12 mouse cellular contexts compared by ENCODE assay signal in genomic region chr1:53838182-53838859, GRCm38 (mm10). TPM values are rescaled to one million over a fixed set of nuclear protein-coding genes. Genes with fewer than 3 reads are reported as not detected.
DNase-seq lines count a peak whose midpoint lies in the region; ATAC-seq and TF ChIP-seq lines count a peak whose summit lies in the region.
"Had no signal": no experiment of that assay in that cellular context is flagged by ENCODE, and none has a peak within 500 bp of the region (broad histone marks: within the 10 kb centered on the region; RNA-seq: fewer than 3 reads in every experiment).

No protein-coding gene starts in this region.

- H3K9me3 ChIP-seq in lung, postnatal 0 days (ENCODE audit: low read length), result no peaks in the 10 kb centered on the region
- H3K9me3 ChIP-seq in hindbrain, embryonic 10.5 days, result no peaks in the 10 kb centered on the region
- H3K9me3 ChIP-seq: heart, embryonic 13.5 days; midbrain, embryonic 15.5 days had no signal

- DNase-seq in lung, postnatal 0 days (ENCODE audit: low spot score), result no peak
- no peak for DNase-seq in lung, postnatal 36 days
- DNase-seq in R1 (ENCODE audit: low read depth, low spot score), result peak; percentile 74
- DNase-seq in hindbrain, embryonic 10.5 days (ENCODE audit: low spot score), result no peak
- DNase-seq in gastrocnemius, adult 2 months, result no peak
- no peak for DNase-seq in left cerebral cortex, postnatal 25 days (ENCODE audit: low spot score in 2 of 2)
- DNase-seq: kidney, adult 11 months; lung, embryonic 14.5 days had no signal

- no peak overlapping the region for H3K9ac ChIP-seq in lung, postnatal 0 days (replicated peaks; ENCODE audit: low read depth)
- H3K9ac ChIP-seq: heart, embryonic 13.5 days; lung, embryonic 14.5 days; midbrain, embryonic 15.5 days had no signal

- H3K4me1 ChIP-seq in lung, postnatal 0 days (ENCODE audit: insufficient read depth, low read depth, low read length), result no peaks in the 10 kb centered on the region
- 0 out of 2 replicates have a peak, but pooled peaks cover 10% of the 10 kb centered on the region for H3K4me1 ChIP-seq in hindbrain, embryonic 10.5 days (replicated peaks)
- H3K4me1 ChIP-seq: heart, embryonic 13.5 days; midbrain, embryonic 15.5 days had no signal

- TF ChIP-seq CTCF in lung, postnatal 0 days (IDR thresholded peaks at IDR 0.05), result no peak
- TF ChIP-seq CTCF in gastrocnemius, adult 2 months (IDR thresholded peaks at IDR 0.05), result no peak

- H3K4me2 ChIP-seq in lung, postnatal 0 days (replicated peaks; ENCODE audit: low read depth, low read length), result no peak overlapping the region
- H3K4me2 ChIP-seq: heart, embryonic 13.5 days; lung, embryonic 14.5 days; midbrain, embryonic 15.5 days had no signal

- H3K27me3 ChIP-seq in lung, postnatal 0 days (replicated peaks; ENCODE audit: insufficient read depth, low read length), result no peaks in the 10 kb centered on the region
- H3K27me3 ChIP-seq in hindbrain, embryonic 10.5 days (ENCODE audit: insufficient read depth, poor library complexity, severe bottlenecking), result no peaks in the 10 kb centered on the region
- H3K27me3 ChIP-seq: heart, embryonic 13.5 days; midbrain, embryonic 15.5 days had no signal

- intact Hi-C loops in gastrocnemius, adult 2 months (cut with DNase I), result no loop called here
- intact Hi-C loops in left cerebral cortex, postnatal 25 days (cut with DNase I), result no loop called here

- no peak overlapping the region for H3K4me3 ChIP-seq in lung, postnatal 0 days (ENCODE audit: low read depth, low read length)
- no peak overlapping the region for H3K4me3 ChIP-seq in hindbrain, embryonic 10.5 days
- H3K4me3 ChIP-seq in gastrocnemius, adult 2 months, result no peak overlapping the region
- H3K4me3 ChIP-seq: heart, embryonic 13.5 days; midbrain, embryonic 15.5 days had no signal

- ATAC-seq in lung, postnatal 0 days, result peak; percentile 43
- peak; percentile 90 for ATAC-seq in inflammation-experienced regulatory T-cells, adult 6 months
- ATAC-seq in megakaryocyte-erythroid progenitor cell, adult 5-6 weeks (replicated peaks; ENCODE audit: low FRiP score, low TSS enrichment, poor library complexity, severe bottlenecking), result no peak
- ATAC-seq: midbrain, embryonic 15.5 days had no signal

- no peaks in the 10 kb centered on the region for H3K36me3 ChIP-seq in lung, postnatal 0 days (ENCODE audit: insufficient read depth, low read length)
- no peaks in the 10 kb centered on the region for H3K36me3 ChIP-seq in hindbrain, embryonic 10.5 days
- H3K36me3 ChIP-seq: midbrain, embryonic 15.5 days had no signal

- no peak overlapping the region for H3K27ac ChIP-seq in lung, postnatal 0 days (ENCODE audit: low read length)
- no peak overlapping the region for H3K27ac ChIP-seq in hindbrain, embryonic 10.5 days
- no peak overlapping the region for H3K27ac ChIP-seq in gastrocnemius, adult 2 months
- H3K27ac ChIP-seq: heart, embryonic 13.5 days; midbrain, embryonic 15.5 days had no signal

- TF ChIP-seq EP300 in lung, postnatal 0 days (IDR thresholded peaks at IDR 0.05), result no peak

- WGBS in lung, postnatal 0 days, result 68% methylated on average over 8 of the region's 8 CpGs
- 92% methylated on average over 8 of the region's 8 CpGs for WGBS in hindbrain, embryonic 10.5 days

RNA-seq across cellular contexts. Expression of gene Stk17b, which starts 53.3 kb away (rescaled TPM):
- 16.3 and 20.0 TPM in 2 replicates for polyA plus RNA-seq in lung, postnatal 0 days (2015; fragmentation: Nextera tagmentation; extraction: Ambion mirVana)
- 100 to 1,000 TPM; 464 to 513 (median 490) TPM for polyA plus RNA-seq in inflammation-experienced regulatory T-cells, adult 6 months (2017; shearing (Covaris generic))
- polyA plus RNA-seq in hindbrain, embryonic 10.5 days (2016; fragmentation: Nextera tagmentation; extraction: Ambion mirVana), result 7.5 and 9.0 TPM in 2 replicates
- total RNA-seq in megakaryocyte-erythroid progenitor cell, adult 5-6 weeks (2014; fragmentation: Nextera tagmentation), result 20.4 and 22.5 TPM in 2 replicates
- 40.3 and 57.6 TPM in 2 replicates for total RNA-seq in megakaryocyte-erythroid progenitor cell, adult 5-6 weeks (2017)
- total RNA-seq in gastrocnemius, adult 2 months (2021), result 1 to 10 TPM; 6.0 to 6.7 TPM
- total RNA-seq in left cerebral cortex, postnatal 25 days (2021), result 1 to 10 TPM; 6.5 to 8.4 TPM
